Mouse (Mus musculus) heart, adult 9 months (tissue): ENCODE results near the gene Ugt1a5.

Source experiments
- DNase-seq, 2 experiments: peaks; one replicate each; pipeline ENCODE4 v3.0.0; 2022; ENCODE audit warnings: low spot score in 2 of 2

Ugt1a5 gene

DNA sequence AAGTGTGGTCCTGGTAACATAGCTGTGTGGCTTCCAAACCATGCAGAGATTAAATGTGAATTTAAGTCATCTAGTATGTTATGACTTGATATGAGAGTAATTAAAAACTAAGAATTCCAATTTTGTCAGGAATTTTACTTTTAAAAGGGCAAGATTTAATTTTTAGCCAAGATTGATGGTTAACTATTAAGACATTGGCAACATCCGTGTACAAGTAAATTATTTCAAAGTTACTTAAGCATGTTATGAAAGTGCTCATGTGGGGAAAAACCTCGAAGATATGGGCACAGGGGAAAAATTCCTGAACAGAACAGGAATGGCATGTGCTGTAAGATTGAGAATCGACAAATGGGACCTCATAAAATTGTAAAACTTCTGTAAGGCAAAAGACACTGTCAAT, 31.6 kb downstream of the Ugt1a5 start:
- DNase-seq = no peak

DNA sequence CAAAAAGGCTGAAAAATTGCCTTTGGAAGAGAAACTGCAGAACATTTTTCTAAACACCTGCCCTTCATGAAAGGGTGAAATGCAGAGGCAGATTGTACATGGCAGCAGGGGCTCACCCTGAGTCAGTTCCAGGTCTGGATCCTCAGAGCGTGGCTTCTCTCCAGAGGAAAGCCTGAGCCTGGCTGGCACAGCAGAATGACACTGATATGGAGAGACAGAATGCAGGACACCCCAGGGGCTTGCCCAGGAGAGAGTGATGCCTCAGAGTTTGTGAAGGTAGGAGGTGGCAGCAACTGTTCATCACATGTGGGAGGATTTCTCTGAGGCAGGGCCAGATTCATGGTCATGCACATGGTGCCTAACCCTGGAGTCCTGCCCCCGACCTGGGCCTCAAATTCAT, 34.2 kb downstream of the Ugt1a5 start:
- no peak for DNase-seq

DNA sequence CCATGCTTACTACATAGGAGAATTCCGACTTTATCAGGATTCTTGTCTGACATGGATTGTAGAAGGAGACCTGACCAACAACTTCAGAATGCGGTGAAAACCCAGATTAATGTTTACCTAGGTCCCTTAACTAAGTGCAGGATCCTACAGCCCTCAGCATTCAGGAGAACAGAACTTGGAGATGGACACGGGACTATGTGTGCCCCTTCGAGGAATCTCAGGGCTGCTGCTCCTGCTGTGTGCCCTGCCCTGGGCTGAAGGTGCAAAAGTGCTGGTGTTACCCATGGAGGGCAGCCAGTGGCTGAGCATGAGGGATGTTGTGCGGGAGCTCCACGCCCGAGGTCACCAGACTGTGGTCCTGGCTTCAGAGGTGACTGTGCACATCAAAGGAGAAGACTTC, 34.6 kb downstream of the Ugt1a5 start, which contains the start of gene Ugt1a2:
Gene Ugt1a2, plus strand, starts transcription at position 146 of the 400 bp plus-strand sequence.
- DNase-seq = no peak

DNA sequence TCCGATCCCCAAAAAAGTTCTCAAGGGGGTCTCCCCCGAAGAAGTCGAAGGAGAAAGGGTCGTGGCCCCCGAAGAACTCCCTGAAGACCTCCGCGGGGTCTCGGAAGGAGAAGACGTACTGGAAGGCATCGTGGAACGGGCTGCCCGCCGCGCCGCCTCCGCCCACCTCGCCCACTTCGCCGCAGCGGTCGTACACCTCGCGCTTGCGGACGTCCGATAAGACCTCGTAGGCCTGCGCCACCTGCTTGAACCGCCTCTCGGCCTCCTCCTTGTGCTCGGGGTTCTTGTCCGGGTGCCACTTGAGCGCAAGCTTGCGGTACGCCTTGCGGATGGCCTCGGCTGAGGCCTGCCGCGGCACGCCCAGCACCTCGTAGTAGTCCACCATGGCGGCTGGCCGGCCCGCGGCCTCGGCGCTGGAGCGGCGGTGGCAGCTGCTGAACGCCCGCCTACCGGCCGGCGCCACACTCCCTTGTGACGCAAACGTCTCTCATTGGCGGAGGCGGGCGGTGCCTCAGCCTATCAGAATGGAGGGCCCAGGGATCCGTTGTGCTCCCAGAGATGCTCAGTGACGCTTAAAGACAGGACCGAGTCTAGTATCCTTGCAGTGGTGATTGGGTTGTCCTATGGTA, 39.6 kb downstream of the Ugt1a5 start, which contains the start of gene Dnajb3:
Gene Dnajb3, minus strand, starts transcription at position 489 of the 629 bp plus-strand sequence.
- peak; percentile 26 to 53 for DNase-seq

DNA sequence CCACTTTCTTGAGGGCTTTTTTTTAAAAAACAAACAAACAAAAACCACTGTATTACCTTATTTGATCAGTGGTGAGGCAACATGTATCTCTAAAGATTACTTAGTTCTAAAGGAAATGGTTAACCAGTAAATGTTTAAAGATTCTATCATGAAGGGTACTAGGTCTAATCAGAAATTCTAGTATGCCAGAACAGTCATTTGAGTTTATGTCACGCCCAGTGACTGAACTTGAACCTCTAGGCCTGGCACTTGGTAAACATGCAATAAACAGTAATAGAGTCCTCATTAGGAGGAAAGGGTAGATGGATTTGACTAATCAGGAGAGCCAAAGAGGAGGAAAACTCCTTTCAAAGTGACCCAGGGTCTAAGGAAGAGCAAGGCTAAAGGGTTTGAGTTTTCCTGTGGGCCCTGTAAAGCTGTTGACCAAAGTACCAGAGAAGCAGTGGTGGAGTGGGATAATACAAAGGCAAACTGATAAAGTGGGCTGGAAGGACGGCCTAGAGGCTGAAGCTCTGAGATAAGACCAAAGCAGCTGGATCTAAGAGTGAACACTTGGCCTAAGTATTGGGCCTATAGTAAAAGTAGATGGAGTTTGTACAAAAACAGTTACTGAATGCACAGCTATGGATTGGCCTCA, 41.1 kb downstream of the Ugt1a5 start:
- DNase-seq = no peak

DNA sequence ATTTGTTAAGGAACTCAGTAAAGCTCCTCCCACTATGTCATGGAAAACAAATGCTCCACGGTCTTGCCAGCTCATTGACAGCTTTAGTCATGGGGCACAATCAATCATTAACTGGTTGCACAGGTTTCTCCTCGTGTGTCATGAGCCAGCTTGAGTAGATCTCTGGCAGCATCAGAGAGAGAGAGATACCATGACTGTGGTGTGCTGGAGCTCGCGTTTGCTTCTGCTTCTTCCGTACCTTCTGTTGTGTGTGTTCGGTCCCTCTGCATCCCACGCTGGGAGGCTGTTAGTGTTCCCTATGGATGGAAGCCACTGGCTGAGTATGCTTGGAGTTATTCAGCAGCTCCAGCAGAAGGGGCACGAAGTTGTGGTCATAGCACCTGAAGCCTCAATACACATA, 46.0 kb downstream of the Ugt1a5 start, which contains the start of gene Ugt1a1:
Gene Ugt1a1, plus strand, starts transcription at position 148 of the 400 bp plus-strand sequence.
- peak; percentile 1 to 2 for DNase-seq

DNA sequence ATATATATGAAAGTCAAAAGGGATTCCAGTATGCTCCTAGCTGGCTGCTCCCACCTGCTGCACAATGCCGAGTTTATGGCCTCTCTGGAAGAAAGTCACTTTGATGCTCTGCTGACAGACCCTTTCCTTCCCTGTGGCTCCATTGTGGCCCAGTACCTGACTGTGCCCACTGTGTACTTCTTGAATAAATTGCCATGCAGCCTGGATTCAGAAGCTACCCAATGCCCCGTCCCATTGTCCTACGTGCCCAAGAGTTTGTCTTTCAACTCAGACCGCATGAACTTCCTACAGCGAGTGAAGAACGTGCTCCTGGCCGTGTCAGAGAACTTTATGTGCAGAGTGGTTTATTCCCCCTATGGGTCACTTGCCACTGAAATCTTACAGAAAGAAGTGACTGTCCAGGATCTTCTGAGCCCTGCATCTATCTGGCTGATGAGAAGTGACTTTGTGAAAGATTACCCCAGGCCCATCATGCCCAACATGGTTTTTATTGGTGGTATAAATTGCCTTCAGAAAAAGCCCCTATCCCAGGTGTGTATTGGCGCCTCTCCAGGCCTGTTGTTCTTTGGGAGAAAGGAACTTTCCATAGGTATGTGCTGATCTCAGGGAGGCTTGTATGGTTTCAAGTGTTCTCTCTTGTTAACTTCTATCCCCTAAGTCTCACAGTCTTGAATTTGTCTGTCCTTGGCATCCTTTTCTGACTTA, 46.7 kb downstream of the Ugt1a5 start:
- DNase-seq = peak; percentile 3 to 6

DNA sequence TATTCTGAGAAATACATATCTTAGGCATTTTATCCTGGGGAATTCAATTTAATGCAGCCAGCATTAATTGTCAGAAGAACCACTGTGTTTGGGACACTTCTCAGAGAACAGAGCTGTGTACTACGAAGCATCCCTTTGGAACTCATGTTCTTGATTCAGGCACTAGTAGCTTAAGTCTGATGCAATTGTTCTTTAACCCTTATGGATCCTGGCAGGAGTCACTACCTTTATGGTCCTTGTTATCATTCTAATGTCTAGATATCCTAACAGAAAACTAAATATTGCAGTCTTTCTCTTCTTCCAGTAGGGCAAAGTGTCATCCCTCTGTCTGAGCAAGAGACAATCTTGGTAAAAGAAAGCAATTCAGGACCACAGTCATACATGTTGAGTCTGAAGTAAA, 47.2 kb downstream of the Ugt1a5 start:
- DNase-seq = peak; percentile 5

DNA sequence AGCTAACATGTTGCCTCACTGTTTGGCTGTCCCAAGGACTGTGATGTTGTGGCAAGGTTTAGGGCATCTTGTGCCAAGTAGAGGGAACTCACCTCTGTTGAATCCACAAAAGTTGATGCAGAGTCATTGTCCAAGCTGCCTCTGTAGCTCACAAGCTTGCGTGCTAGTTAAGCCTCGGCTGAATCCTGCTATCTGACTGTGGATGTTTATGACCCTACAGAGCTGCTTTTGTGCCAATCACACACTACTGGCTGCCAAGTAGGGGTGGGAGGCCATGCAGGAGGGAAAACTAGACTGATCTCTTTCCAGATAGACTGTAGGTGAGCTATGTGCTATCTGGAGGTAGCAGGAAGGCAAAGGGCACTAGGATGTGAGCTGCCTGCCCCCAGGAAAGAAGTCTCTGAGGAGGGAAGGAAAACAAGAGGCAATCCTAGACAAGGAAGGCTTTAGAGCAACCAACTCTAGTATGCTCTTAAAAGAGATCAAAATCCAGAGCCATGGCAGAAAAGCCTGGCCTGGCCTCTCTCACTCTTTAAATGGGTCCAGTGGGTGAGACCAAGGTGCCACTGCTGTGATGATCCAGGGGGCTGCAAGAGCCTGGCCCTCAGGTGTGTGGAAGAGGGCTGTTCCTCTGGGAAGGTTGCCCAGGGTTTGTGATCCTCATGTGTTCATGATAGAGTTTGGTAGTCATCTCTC, 48.1 kb downstream of the Ugt1a5 start:
- peak; percentile 7 to 8 for DNase-seq

DNA sequence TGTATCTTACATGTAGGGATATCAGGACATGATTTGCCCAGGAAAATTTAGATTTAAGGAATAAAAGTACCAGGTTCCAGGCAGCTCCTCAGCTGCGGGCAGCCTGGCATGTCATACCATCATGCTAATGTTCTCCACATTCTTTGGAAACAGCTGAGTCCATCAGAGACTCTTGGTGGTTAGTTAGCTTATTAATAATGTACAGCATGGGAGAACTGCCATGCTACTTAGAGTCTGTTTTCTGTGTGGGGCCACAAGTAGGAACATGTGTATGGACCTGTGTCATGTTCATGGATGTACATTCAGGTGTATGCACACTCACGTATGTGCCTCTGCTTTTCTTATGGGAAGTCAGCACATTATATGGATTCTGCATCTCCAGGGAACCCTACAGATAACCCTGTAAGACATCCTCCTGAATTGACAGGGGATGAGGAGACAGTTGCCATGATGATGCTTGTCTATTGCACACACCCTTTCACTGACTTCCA, 48.7 kb downstream of the Ugt1a5 start:
- DNase-seq = peak; percentile 10 to 12

DNA sequence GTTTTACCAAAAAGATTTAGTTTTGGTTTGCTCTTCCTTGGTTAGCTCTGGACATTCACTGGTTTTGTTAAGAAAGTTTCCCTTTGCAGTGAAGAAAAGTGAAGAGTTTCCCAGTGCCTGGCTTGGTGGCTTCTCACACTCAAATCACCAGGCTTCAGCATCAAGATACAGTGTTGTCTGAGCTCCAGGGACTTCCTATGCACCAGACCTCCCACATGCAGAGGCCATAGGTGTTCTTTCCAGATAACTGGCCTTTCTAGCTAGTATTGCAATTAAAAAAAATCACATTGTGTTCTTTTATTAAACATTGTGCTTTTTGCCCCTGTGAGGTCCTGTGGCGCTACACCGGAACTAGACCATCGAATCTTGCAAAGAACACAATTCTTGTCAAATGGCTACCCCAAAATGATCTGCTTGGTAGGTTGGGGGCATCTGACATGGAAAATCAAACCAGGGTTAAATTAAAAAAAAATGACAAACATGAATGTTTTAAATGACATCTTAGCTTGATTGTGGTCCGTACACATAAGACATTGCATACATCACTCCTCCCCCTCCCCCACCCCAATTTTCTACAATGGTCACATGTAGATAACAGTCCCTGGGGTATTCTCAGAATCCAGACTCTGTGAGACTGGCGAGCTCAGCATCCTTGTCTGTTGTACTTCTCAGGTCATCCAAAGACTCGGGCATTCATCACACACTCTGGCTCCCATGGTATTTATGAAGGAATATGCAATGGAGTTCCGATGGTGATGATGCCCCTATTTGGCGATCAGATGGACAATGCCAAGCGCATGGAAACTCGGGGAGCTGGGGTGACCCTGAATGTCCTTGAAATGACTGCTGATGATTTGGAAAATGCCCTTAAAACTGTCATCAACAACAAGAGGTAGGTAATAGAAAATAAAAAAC, 49.9 kb downstream of the Ugt1a5 start:
- DNase-seq = peak; percentile 3 to 4

DNA sequence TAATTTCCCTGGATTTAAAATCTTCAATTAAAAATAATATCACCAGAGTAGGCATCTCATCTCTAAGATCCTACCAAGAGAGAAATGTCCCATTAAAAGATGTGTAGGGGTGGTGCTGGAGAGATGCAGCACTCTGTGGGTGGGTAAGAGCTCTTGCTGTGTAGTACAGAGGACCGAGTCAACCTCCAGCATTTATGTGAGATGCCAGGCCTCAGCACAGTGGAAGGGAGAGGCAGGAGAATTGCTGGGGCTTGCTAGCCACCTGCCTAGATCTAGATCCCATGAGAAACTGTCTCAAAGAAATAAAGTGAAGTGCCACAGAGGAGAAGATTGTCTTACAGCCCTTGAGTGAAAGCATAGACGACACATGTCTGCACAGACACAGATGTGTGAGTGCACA, 50.7 kb downstream of the Ugt1a5 start:
- DNase-seq = no peak

DNA sequence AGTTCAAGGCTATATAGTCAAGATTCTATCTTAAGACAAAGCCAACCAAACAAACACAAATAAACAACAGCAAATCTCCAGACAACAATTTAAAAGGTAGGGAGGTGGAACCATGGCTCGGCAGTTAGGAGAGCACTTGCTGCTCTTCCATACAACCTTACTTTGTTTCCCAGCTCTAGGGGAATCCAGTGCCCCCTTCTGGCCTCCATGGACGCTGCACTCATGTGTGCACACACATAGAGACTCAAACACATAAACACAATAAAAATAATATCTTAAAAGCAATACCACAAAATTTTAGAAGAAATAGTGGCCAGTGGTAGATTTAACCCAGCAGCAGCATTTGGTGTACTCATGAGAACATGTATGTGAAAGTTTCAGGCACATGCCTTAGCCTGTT, 51.3 kb downstream of the Ugt1a5 start:
- peak; percentile 5 to 12 for DNase-seq

DNA sequence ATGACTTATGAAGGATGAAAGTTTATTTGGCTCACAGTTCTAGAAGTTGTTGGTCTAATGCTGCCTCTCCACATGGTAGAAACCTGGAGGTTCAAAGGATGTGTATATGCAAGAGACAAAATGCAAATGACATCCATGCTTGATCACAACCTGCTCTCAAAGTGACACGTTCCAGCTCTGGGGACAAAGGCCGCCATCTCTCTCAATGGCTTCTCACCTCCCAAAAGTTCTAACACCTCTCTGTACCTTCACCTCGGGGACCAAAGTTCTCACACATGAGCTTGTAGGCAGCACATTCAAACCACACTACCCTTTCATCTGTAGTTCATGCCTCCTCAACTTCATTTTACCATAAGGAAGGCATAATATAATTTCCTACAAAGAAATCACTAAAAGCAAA, 51.8 kb downstream of the Ugt1a5 start:
- peak in 1 of 2 experiments; percentile 2 for DNase-seq

DNA sequence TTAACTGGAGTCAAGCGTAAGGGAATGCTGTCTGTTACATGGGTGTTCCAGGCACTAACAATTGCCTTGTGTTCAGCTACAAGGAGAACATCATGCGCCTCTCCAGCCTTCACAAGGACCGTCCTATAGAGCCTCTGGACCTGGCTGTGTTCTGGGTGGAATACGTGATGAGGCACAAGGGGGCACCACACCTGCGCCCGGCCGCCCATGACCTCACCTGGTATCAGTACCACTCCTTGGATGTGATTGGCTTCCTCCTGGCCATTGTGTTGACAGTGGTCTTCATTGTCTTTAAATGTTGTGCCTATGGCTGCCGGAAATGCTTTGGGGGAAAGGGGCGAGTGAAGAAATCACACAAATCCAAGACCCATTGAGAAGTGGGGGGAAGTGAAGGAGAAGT, 52.2 kb downstream of the Ugt1a5 start:
- peak; percentile 6 to 15 for DNase-seq

DNA sequence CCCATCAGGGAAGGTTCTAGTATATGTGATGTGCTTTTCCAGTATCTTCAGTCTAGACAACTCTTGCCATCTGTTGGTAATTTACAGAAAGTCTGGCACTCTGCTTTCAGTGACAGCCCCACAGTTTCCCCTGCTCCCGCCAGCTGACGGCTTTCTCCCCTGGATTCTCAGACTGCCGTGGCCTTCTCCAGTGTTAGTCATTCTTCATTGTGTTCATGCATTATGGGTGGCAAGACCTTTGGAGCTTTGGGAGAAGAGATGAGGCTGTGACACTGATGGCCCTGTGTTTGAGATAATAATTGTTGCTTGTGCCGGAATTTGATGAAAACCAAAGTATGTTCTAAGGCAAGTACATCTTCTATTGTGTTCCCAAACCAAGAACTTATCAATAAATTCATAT, 52.8 kb downstream of the Ugt1a5 start:
- DNase-seq = peak in 1 of 2 experiments; percentile 4

DNA sequence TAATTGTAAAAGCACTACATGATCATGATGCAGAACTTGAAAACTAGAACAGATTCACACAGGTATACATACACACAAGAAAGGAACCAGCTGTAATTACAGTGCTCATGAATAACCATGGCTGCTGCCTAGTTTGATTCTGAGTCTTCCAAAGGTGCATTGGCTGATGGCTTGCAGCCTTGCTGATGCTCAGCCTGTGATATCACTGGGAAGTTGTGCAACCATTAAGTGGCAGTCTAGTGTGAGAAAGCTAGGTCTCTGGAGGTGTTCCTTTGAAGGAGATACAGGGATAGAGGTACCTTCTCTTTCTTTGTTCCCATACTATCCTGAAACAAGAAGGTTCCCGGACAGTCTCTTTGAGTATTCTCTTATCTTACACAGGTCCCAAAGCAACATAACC, 53.2 kb downstream of the Ugt1a5 start:
- DNase-seq = peak; percentile 4 to 12

DNA sequence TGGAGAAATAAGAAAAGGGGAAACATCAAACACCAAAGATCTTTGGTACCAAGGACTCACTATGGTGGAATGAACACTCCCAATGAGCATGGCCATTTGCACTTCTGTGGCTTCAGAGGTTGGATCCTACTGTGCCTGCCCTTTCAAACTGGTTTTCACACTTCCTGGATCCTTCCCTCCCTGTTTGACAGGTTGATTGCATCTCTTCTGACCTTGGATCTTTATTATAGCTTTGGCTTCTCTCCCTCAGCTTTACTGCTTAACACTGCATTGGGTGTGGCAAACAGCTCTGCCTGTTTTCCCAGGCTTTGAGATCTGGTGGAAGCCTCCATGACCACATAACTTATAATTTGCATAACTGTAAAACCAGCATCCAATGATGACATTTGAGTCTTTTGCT, 54.5 kb downstream of the Ugt1a5 start:
- peak; percentile 10 to 14 for DNase-seq

DNA sequence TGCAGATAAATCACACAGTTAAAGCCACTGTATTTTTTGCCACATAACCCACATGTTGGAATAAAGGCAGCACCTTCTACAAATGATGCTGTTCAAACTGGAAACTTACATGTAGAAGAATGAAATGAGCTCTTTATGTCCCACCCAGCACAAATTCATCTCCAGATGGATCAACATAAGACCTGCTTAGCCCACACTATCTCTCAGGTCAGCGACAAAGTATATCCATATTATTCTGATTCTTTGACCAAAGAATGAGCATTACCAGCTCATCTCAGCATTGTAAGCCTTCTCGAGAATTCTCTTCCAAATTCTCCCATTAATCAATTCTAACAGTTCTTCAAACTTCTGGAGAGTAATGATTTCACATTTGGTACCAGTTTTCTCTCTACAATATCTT, 56.4 kb downstream of the Ugt1a5 start:
- no peak for DNase-seq

DNA sequence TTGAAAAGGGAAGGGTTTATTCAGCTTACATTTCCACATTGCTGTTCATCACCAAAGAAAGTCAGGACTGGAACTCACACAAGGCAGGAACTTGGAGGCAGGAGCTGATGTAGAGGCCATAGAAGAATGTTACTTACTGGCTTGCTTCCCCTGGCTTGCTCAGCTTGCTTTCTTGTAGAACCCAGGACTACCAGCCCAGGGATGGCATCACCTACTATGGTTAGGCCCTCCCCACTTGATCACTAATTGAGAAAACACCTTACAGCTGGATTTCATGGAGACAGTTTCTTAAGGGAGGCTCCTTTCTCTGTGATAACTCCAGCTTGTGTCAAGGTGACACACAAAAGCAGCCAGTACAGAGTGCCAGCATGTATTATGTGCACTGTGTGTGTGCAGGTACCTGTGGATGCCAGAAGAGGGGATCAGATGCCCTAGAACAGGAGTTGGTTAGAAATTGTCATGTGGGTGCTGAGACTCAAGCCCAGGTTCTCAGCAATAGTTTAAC, 57.3 kb downstream of the Ugt1a5 start:
- peak; percentile 11 to 14 for DNase-seq

DNA sequence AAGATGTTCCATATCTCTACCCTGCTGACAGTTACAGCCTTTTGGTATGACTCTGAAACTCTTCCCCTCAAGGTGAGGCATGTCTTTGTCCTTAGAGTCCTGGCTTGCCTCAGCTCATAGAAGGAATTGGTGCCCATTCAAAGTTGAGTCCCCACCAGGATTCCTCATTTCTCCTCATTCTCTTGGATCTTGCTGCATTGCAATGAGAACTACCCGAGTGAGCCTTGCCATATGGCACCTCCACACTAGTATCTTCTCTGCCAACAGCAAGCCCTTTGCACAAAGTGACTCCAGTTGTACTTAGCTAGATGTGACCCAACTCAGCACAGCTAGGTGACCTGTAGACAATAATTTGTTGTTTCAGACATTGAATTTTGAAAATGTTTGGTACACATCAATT, 57.8 kb downstream of the Ugt1a5 start:
- DNase-seq = peak; percentile 8 to 17
